ENCODE assay signal across 22 mouse cellular contexts in the genomic region with DNA sequence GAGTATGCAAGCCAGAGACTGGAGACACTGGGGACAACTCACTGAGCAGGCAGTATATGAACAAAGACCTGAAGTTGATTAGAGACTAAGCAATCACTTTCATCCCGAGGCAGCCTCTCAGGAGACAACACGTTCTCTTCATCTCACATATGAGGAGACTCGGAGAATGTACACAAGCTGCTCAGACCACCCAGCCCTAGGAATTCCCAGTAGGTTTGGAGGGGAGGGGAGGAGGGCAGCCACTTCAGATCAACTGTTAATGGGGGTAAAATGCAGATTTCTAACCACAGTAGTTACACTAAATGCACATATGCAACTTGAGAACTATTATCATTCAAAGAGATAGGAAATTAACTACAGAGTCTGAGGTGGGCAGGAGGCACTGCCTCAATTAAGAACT.
A peak's percentile ranks its signal among the peaks of the same experiment; 100 is the strongest.
DNase-seq lines count a peak whose midpoint lies in the region; ATAC-seq and TF ChIP-seq lines count a peak whose summit lies in the region.
"Had no signal": no experiment of that assay in that cellular context is flagged by ENCODE, and none has a peak within 500 bp of the region (broad histone marks: within the 10 kb centered on the region; RNA-seq: fewer than 3 reads in every experiment).

No protein-coding gene starts in this region.

- ATAC-seq in hindbrain, embryonic 11.5 days (ENCODE audit: low FRiP score): no peak
- ATAC-seq in hindbrain, postnatal 0 days: no peak
- ATAC-seq in midbrain, embryonic 13.5 days: no peak
- ATAC-seq: activated CD4-positive, CD25-positive, alpha-beta regulatory T cell, adult 4 months; intestine, embryonic 16.5 days; lung, postnatal 0 days had no signal

- H3K36me3 ChIP-seq in hindbrain, embryonic 11.5 days (ENCODE audit: control insufficient read depth, insufficient read depth, low read length): no peaks in the 10 kb centered on the region
- no peaks in the 10 kb centered on the region for H3K36me3 ChIP-seq in hindbrain, postnatal 0 days (ENCODE audit: insufficient read depth, low read length)
- no peaks in the 10 kb centered on the region for H3K36me3 ChIP-seq in midbrain, embryonic 13.5 days
- H3K36me3 ChIP-seq: neural tube, embryonic 12.5 days had no signal

- no peaks in the 10 kb centered on the region for H3K9me3 ChIP-seq in hindbrain, embryonic 11.5 days (ENCODE audit: control insufficient read depth, low read length)
- H3K9me3 ChIP-seq in hindbrain, postnatal 0 days (ENCODE audit: low read length): no peaks in the 10 kb centered on the region
- H3K9me3 ChIP-seq in midbrain, embryonic 13.5 days: peaks cover 5% of the 10 kb centered on the region; the same call in 1 of the 2 replicates
- H3K9me3 ChIP-seq: neural tube, embryonic 12.5 days had no signal

- DNase-seq in hindbrain, embryonic 11.5 days (ENCODE audit: low spot score): peak; percentile 23
- no peak for DNase-seq in hindbrain, postnatal 0 days (ENCODE audit: low spot score)
- peak; percentile 41 for DNase-seq in R1 (ENCODE audit: low read depth, low spot score)
- DNase-seq in brain, embryonic 14.5 days (ENCODE audit: low read depth): peak; percentile 30
- no peak for DNase-seq in urinary bladder, postnatal 25 days (ENCODE audit: low spot score)
- no peak for DNase-seq in cerebellum, postnatal 36 days
- DNase-seq: adrenal gland, postnatal 14 days; cerebellum, adult 11 months; cerebellum, postnatal 25 days; gastrocnemius, postnatal 14 days; heart, adult 2 months; kidney, postnatal 4 days; layer of hippocampus, adult 9-11 months; left cerebral cortex, postnatal 4 days; liver; right cerebral cortex, postnatal 25 days had no signal

- H3K9ac ChIP-seq in hindbrain, embryonic 11.5 days (ENCODE audit: low read depth, low read length): no peak overlapping the region
- no peak overlapping the region for H3K9ac ChIP-seq in hindbrain, postnatal 0 days (replicated peaks; ENCODE audit: low read length)
- no peak overlapping the region for H3K9ac ChIP-seq in midbrain, embryonic 13.5 days (replicated peaks)
- H3K9ac ChIP-seq: neural tube, embryonic 12.5 days had no signal

- H3K27ac ChIP-seq in hindbrain, embryonic 11.5 days (ENCODE audit: low read depth, low read length): peak overlapping the region; percentile 83
- H3K27ac ChIP-seq in hindbrain, postnatal 0 days: no peak overlapping the region
- H3K27ac ChIP-seq in midbrain, embryonic 13.5 days: peak overlapping the region; percentile 83
- H3K27ac ChIP-seq: heart, adult 2 months; left cerebral cortex, adult 2 months; neural tube, embryonic 12.5 days had no signal

- TF ChIP-seq CTCF in hindbrain, postnatal 0 days (IDR thresholded peaks at IDR 0.05; ENCODE audit: low read depth): no peak
- no peak for TF ChIP-seq CTCF in brain, embryonic 14.5 days (IDR thresholded peaks at IDR 0.05; ENCODE audit: borderline replicate concordance, extremely low read depth, insufficient read depth, insufficient read length)

- no peak overlapping the region for H3K4me2 ChIP-seq in hindbrain, embryonic 11.5 days (replicated peaks; ENCODE audit: low read depth, low read length)
- H3K4me2 ChIP-seq in hindbrain, postnatal 0 days (ENCODE audit: low read depth, low read length): no peak overlapping the region
- H3K4me2 ChIP-seq in midbrain, embryonic 13.5 days (replicated peaks): no peak overlapping the region
- H3K4me2 ChIP-seq: neural tube, embryonic 12.5 days had no signal

- 35% methylated on average over 3 of the region's 3 CpGs for whole genome bisulfite sequencing in hindbrain, embryonic 11.5 days
- 16% methylated on average over 3 of the region's 3 CpGs for WGBS in hindbrain, postnatal 0 days
- 5% methylated on average over 3 of the region's 3 CpGs for WGBS in midbrain, embryonic 13.5 days

- H3K4me3 ChIP-seq in hindbrain, embryonic 11.5 days (ENCODE audit: low read depth, low read length): no peak overlapping the region
- no peak overlapping the region for H3K4me3 ChIP-seq in hindbrain, postnatal 0 days (ENCODE audit: low read length)
- H3K4me3 ChIP-seq in midbrain, embryonic 13.5 days (replicated peaks): no peak overlapping the region
- H3K4me3 ChIP-seq: heart, adult 2 months; left cerebral cortex, adult 2 months; neural tube, embryonic 12.5 days had no signal

- H3K27me3 ChIP-seq in hindbrain, embryonic 11.5 days (ENCODE audit: control insufficient read depth, insufficient read depth, low read length): no peaks in the 10 kb centered on the region
- H3K27me3 ChIP-seq in hindbrain, postnatal 0 days (ENCODE audit: insufficient read depth, low read length): no peaks in the 10 kb centered on the region
- H3K27me3 ChIP-seq in midbrain, embryonic 13.5 days: no peaks in the 10 kb centered on the region
- H3K27me3 ChIP-seq: neural tube, embryonic 12.5 days had no signal

- no peak for TF ChIP-seq POLR2A in brain, embryonic 14.5 days (IDR thresholded peaks at IDR 0.05; ENCODE audit: borderline replicate concordance, extremely low read depth, insufficient read depth, insufficient read length, poor library complexity, severe bottlenecking)

- peaks cover 24% of the 10 kb centered on the region for H3K4me1 ChIP-seq in hindbrain, embryonic 11.5 days (replicated peaks; ENCODE audit: control insufficient read depth, insufficient read depth, low read length)
- H3K4me1 ChIP-seq in hindbrain, postnatal 0 days (ENCODE audit: insufficient read depth, low read length): peaks cover 33% of the 10 kb centered on the region
- H3K4me1 ChIP-seq in midbrain, embryonic 13.5 days (replicated peaks): peaks cover 72% of the 10 kb centered on the region

Comparison
In these comparisons a context has a peak if more than half of its experiments do, and no peak if none do; other contexts are left out.
1. DNase-seq: peak in hindbrain, embryonic 11.5 days (single experiment), R1 (single experiment) and brain, embryonic 14.5 days (single experiment); none in hindbrain, postnatal 0 days (single experiment), urinary bladder, postnatal 25 days (single experiment) and cerebellum, postnatal 36 days (0 of 2).